Mouse (Mus musculus) kidney, embryonic 14.5 days (tissue): Measurements from ENCODE around the gene Agap1. TPM values are rescaled to one million over a fixed set of nuclear protein-coding genes. Genes with fewer than 3 reads are reported as not detected.

Experiments
- ATAC-seq: fragments of 200-750 bp; cut with Nextera tagmentation; 2 replicates; pipeline ENCODE4 v1.8.0; 2017; ENCODE audit warnings: moderate number of reproducible peaks, mild to moderate bottlenecking, moderate TSS enrichment, moderate library complexity; ENCODE audit not compliant: low FRiP score, low TSS enrichment
- H3K27ac ChIP-seq: fragments of 300-500 bp; sonication (generic); 2 replicates; pipeline ENCODE4 v1.5.1; 2014; ENCODE audit warnings: low read depth, mild to moderate bottlenecking, low read length, moderate library complexity, mixed read lengths
- H3K27me3 ChIP-seq: fragments of 300-500 bp; sonication (generic); 2 replicates; pipeline ENCODE4 v1.6.1; 2014; ENCODE audit warnings: mild to moderate bottlenecking, low read length; ENCODE audit not compliant: control insufficient read depth, insufficient read depth
- H3K36me3 ChIP-seq: fragments of 300-500 bp; sonication (generic); 2 replicates; pipeline ENCODE4 v1.6.1; 2014; ENCODE audit warnings: low read length, mixed read lengths; ENCODE audit not compliant: control insufficient read depth, insufficient read depth
- H3K4me1 ChIP-seq: fragments of 300-500 bp; sonication (generic); 2 replicates; pipeline ENCODE4 v1.6.1; 2014; ENCODE audit warnings: low read length, mixed read lengths; ENCODE audit not compliant: control insufficient read depth, insufficient read depth
- H3K4me2 ChIP-seq: fragments of 300-500 bp; sonication (generic); replicated peaks from 2 replicates; pipeline ENCODE4 v1.6.1; 2014; ENCODE audit warnings: low read depth, mild to moderate bottlenecking, low read length
- H3K4me3 ChIP-seq: fragments of 300-500 bp; sonication (generic); 2 replicates; pipeline ENCODE4 v1.5.1; 2014; ENCODE audit warnings: mild to moderate bottlenecking, low read length
- H3K9ac ChIP-seq: fragments of 300-500 bp; sonication (generic); 2 replicates; pipeline ENCODE4 v1.6.1; 2014; ENCODE audit warnings: low read depth, mild to moderate bottlenecking, low read length, moderate library complexity
- H3K9me3 ChIP-seq: fragments of 300-500 bp; sonication (generic); 2 replicates; pipeline ENCODE4 v1.6.1; 2016; ENCODE audit warnings: low read length; ENCODE audit not compliant: control insufficient read depth
- WGBS: fragments of 180-500 bp; shearing (Covaris S2); extraction: QIAGEN DNeasy Blood & Tissue Kit; methylation state at CpG from one replicate; pipeline ENCODE4 v1.1.7; 2014; 5-methylcytosine and 5-hydroxymethylcytosine counted together
- polyA plus RNA-seq: library from polyadenylated mRNA; unstranded; fragments of >200 nt; fragmentation: Nextera tagmentation; extraction: Ambion mirVana; gene quantifications from 2 replicates; pipeline ENCODE4 v1.2.1, GENCODE M21; 2014

Gene Agap1
- polyA plus RNA-seq, 1 experiment from 2014 or later: 19.3 TPM

- H3K27me3 ChIP-seq: no peaks in the 10 kb centered on the region
- H3K9me3 ChIP-seq: no peaks in the 10 kb centered on the region
- H3K9ac ChIP-seq: no peak overlapping the region
- H3K27ac ChIP-seq: no peak overlapping the region
- 91% methylated on average over 7 of the region's 7 CpGs for WGBS
- no peak overlapping the region for H3K4me2 ChIP-seq
- no peak overlapping the region for H3K4me3 ChIP-seq
- 0 out of 2 replicates have a peak, but pooled peaks cover 9% of the 10 kb centered on the region for H3K4me1 ChIP-seq
- H3K36me3 ChIP-seq: no peaks in the 10 kb centered on the region
- ATAC-seq: no peak
These were observed 196.0 kb downstream of the Agap1 start for GRCm38 (mm10) chr1:89650557-89650956.

- H3K4me3 ChIP-seq: no peak overlapping the region
- H3K9ac ChIP-seq: no peak overlapping the region
- no peaks in the 10 kb centered on the region for H3K4me1 ChIP-seq
- no peak overlapping the region for H3K4me2 ChIP-seq
- no peaks in the 10 kb centered on the region for H3K9me3 ChIP-seq
- no peaks in the 10 kb centered on the region for H3K27me3 ChIP-seq
- WGBS: 89% methylated on average over 3 of the region's 3 CpGs
- no peak for ATAC-seq
- H3K27ac ChIP-seq: no peak overlapping the region
- H3K36me3 ChIP-seq: no peaks in the 10 kb centered on the region
These were observed 201.6 kb downstream of the Agap1 start for GRCm38 (mm10) chr1:89656167-89656566.

GRCm38 (mm10) chr1:89656643-89657321, 202.2 kb downstream of the Agap1 start:
- H3K27ac ChIP-seq: no peak overlapping the region
- H3K36me3 ChIP-seq: no peaks in the 10 kb centered on the region
- H3K4me3 ChIP-seq: no peak overlapping the region
- H3K4me1 ChIP-seq: no peaks in the 10 kb centered on the region
- H3K27me3 ChIP-seq: no peaks in the 10 kb centered on the region
- WGBS: 44% methylated on average over 11 of the region's 11 CpGs
- no peaks in the 10 kb centered on the region for H3K9me3 ChIP-seq
- H3K9ac ChIP-seq: no peak overlapping the region
- H3K4me2 ChIP-seq: no peak overlapping the region
- no peak for ATAC-seq

- Histone ChIP-seq H3K9ac (no peak overlapping the region), H3K27me3 (no peaks in the 10 kb centered on the region), H3K27ac (no peak overlapping the region), H3K4me3 (no peak overlapping the region), H3K9me3 (no peaks in the 10 kb centered on the region), H3K36me3 (peaks cover 10% of the 10 kb centered on the region; the same call in 1 of the 2 replicates), H3K4me2 (no peak overlapping the region), H3K4me1 (no peaks in the 10 kb centered on the region)
- no peak for ATAC-seq
- WGBS: 86% methylated on average over 4 of the region's 4 CpGs
These were observed 206.2 kb downstream of the Agap1 start for GRCm38 (mm10) chr1:89660804-89661203.

- H3K36me3 ChIP-seq: peaks cover 16% of the 10 kb centered on the region; the same call in 1 of the 2 replicates
- WGBS: 90% methylated on average over 5 of the region's 5 CpGs
- no peak for ATAC-seq
These were observed 211.5 kb downstream of the Agap1 start for GRCm38 (mm10) chr1:89666154-89666553.

GRCm38 (mm10) chr1:89667387-89667786, 212.8 kb downstream of the Agap1 start:
- H3K4me1 ChIP-seq: no peaks in the 10 kb centered on the region
- no peaks in the 10 kb centered on the region for H3K9me3 ChIP-seq
- no peak overlapping the region for H3K4me3 ChIP-seq
- H3K9ac ChIP-seq: no peak overlapping the region
- H3K27ac ChIP-seq: no peak overlapping the region
- 89% methylated on average over 7 of the region's 7 CpGs for WGBS
- H3K27me3 ChIP-seq: no peaks in the 10 kb centered on the region
- no peak for ATAC-seq
- H3K36me3 ChIP-seq: peaks cover 27% of the 10 kb centered on the region
- H3K4me2 ChIP-seq: no peak overlapping the region

More at GRCm38 (mm10) chr1:89666154-89666553, 211.5 kb downstream of the Agap1 start:
- Histone ChIP-seq H3K27me3 (no peaks in the 10 kb centered on the region), H3K9me3 (no peaks in the 10 kb centered on the region), H3K4me2 (no peak overlapping the region), H3K9ac (no peak overlapping the region), H3K4me1 (no peaks in the 10 kb centered on the region), H3K4me3 (no peak overlapping the region), H3K27ac (no peak overlapping the region)

- Histone ChIP-seq H3K9me3 (no peaks in the 10 kb centered on the region), H3K27ac (no peak overlapping the region), H3K36me3 (peaks cover 39% of the 10 kb centered on the region), H3K4me1 (no peaks in the 10 kb centered on the region), H3K4me2 (no peak overlapping the region), H3K27me3 (no peaks in the 10 kb centered on the region), H3K4me3 (no peak overlapping the region), H3K9ac (no peak overlapping the region)
- no peak for ATAC-seq
- WGBS: 82% methylated on average over 9 of the region's 9 CpGs
These were observed 214.0 kb downstream of the Agap1 start for GRCm38 (mm10) chr1:89668635-89669034.

- Histone ChIP-seq H3K9ac (no peak overlapping the region), H3K9me3 (no peaks in the 10 kb centered on the region), H3K4me1 (no peaks in the 10 kb centered on the region), H3K36me3 (peaks cover 31% of the 10 kb centered on the region), H3K4me2 (no peak overlapping the region), H3K4me3 (no peak overlapping the region), H3K27me3 (no peaks in the 10 kb centered on the region), H3K27ac (no peak overlapping the region)
- WGBS: 70% methylated on average over 26 of the region's 26 CpGs
- ATAC-seq: no peak
These were observed 216.6 kb downstream of the Agap1 start for GRCm38 (mm10) chr1:89671110-89671787.

- Histone ChIP-seq H3K36me3 (peaks cover 31% of the 10 kb centered on the region), H3K4me1 (no peaks in the 10 kb centered on the region), H3K9me3 (no peaks in the 10 kb centered on the region), H3K4me3 (no peak overlapping the region), H3K9ac (no peak overlapping the region), H3K27ac (no peak overlapping the region), H3K4me2 (no peak overlapping the region), H3K27me3 (no peaks in the 10 kb centered on the region)
- 82% methylated on average over 6 of the region's 6 CpGs for whole genome bisulfite sequencing
- ATAC-seq: no peak
These were observed 218.5 kb downstream of the Agap1 start for GRCm38 (mm10) chr1:89673071-89673470.
